Mouse (Mus musculus): Measurements from ENCODE around the gene Olfr1174-ps.
A peak's percentile ranks its signal among the peaks of the same experiment; 100 is the strongest.

Gene Olfr1174-ps

GRCm38 (mm10) chr2:88315035-88315434 lies at the start of gene Olfr1174-ps:
TSS of gene Olfr1174-ps (minus strand) at chr2:88315135.
- no peak for DNase-seq (ENCODE audit: low read depth, low spot score)

- DNase-seq (ENCODE audit: low read depth, low spot score): peak; percentile 10
These were observed 41.4 kb upstream of the Olfr1174-ps start for GRCm38 (mm10) chr2:88356304-88356703.

- no peak for DNase-seq (ENCODE audit: low read depth, low spot score)
These were observed 31.5 kb upstream of the Olfr1174-ps start, which contains the start of gene Olfr1177-ps for GRCm38 (mm10) chr2:88346392-88346791. TSS of gene Olfr1177-ps (minus strand) at chr2:88346492.

- DNase-seq (ENCODE audit: low read depth, low spot score): no peak
These were observed 21.5 kb upstream of the Olfr1174-ps start, which contains the start of gene Olfr1176 for GRCm38 (mm10) chr2:88336421-88336820. TSS of gene Olfr1176 (plus strand) at chr2:88336721.

- no peak for DNase-seq (ENCODE audit: low read depth, low spot score)
These were observed 12.2 kb upstream of the Olfr1174-ps start, which contains the start of gene Olfr1175-ps for GRCm38 (mm10) chr2:88327115-88327514. TSS of gene Olfr1175-ps (minus strand) at chr2:88327215.

- DNase-seq (ENCODE audit: low read depth, low spot score): no peak
These were observed 35.2 kb downstream of the Olfr1174-ps start, which contains the start of gene Olfr1173 for GRCm38 (mm10) chr2:88279775-88280174. TSS of gene Olfr1173 (minus strand) at chr2:88279875.
